Mouse (Mus musculus): ENCODE data around the gene Serpinc1.
"Not testable (repeated sequence)": the region's sequence is repeated elsewhere in the genome, so short reads cannot be mapped to it uniquely, and the experiment has no call there.

The Serpinc1 gene

GRCm38 (mm10) chr1:160978071-160978735 lies at the start of gene Serpinc1:
Gene Serpinc1, plus strand, starts transcription at chr1:160978585.
- no peak for DNase-seq (ENCODE audit: inconsistent ontology term)

DNA sequence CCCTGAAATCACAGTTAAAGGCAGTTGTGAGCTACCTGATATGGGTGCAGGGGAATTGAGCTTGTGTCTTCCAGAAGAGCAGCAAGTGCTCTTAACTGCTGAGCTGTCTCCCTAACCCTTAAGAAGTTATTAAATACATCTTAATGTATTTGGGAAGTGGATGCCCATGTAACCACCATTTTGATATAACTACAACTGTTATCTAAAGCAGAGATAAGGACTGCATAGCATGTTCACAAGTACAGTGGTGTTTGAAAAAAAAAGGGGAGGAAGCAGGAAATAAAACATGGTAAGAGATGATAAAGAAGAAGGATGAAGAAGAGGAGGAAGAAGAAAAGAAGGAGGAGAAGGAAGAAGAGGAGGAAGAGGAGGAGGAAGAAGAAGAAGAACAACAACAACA lies 47.1 kb upstream of the Serpinc1 start:
- DNase-seq (ENCODE audit: inconsistent ontology term) = no peak

GRCm38 (mm10) chr1:160933896-160934482 lies 44.4 kb upstream of the Serpinc1 start:
- DNase-seq (ENCODE audit: inconsistent ontology term) = peak; percentile 25

DNA sequence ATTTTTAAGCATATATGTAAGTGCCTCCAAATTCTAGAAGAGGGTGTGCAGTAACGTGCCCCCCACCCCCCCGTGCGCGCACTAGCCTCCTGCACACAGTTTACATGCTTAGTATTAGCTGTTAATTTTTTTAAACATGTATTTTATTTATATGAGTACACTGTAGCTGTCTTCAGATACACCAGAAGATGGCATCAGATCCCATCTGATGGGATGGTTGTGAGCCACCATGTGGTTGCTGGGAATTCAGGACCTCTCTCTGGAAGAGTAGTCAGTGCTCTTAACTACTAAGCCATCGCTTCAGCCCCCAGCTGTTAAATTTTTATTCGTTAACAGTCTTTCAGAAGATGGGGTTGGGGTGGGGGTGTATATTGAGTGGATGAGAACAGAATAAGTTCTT lies 42.8 kb upstream of the Serpinc1 start:
- DNase-seq (ENCODE audit: inconsistent ontology term) = no peak

DNA sequence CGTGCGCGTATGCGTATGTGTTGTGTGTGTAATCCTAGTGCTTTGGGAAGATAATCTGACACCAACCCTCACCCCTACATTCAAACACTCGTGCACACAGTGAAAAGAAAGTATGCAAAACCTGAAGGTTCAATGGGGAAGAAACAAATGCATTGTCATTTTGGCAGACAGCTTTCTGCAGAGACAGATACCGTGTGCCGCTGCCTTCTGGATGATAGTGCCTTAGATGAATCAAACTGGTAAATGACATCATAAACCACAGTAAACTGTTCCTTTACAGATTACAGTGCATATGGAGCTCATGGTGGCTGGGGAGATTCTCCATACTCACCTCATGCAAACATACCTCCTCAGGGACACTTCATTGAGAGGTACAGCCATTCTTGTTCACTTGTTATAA lies 15.2 kb upstream of the Serpinc1 start:
- no peak for DNase-seq (ENCODE audit: inconsistent ontology term)

DNA sequence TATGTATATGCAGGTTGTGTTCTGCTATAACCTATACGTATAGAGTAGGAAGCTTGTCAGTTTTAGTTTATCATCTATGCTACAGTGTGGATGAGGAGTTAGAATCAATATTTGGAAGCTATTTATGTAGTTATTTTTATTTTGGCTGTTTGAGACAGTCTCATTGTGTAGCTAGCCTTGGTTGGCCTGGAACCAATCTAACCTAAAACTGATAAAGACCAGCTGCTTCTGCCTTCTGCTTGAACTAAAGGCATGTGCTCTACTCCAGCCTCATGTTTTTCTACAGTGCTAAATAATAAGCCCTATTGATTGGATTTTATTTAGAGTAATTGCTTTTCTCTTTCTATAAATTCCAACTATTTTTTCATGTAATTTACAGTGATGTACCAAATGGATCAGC lies 11.1 kb upstream of the Serpinc1 start:
- DNase-seq (ENCODE audit: inconsistent ontology term) = no peak

GRCm38 (mm10) chr1:160968643-160969042 lies 9.7 kb upstream of the Serpinc1 start:
- DNase-seq (ENCODE audit: inconsistent ontology term) = no peak

DNA sequence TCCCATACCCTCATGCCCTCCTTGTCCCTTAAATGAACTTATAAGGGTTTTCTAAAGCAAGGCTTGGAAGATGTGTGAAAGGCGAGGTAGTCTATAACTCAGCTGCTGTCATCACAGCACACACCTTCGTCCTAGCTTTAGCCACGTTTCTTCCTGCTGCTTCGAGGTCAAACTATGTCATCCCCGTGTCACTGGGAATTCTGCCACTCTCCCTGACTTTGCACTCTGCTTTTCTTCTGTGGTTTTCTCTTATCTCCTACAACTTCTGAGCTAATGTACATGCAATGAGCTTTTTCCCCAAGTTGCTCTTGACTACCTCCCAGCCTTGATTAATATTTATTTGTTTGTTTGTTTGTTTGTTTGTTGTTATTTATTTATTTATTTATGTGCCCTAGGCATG lies 1.6 kb downstream of the Serpinc1 start:
- DNase-seq (ENCODE audit: inconsistent ontology term) = no peak

DNA sequence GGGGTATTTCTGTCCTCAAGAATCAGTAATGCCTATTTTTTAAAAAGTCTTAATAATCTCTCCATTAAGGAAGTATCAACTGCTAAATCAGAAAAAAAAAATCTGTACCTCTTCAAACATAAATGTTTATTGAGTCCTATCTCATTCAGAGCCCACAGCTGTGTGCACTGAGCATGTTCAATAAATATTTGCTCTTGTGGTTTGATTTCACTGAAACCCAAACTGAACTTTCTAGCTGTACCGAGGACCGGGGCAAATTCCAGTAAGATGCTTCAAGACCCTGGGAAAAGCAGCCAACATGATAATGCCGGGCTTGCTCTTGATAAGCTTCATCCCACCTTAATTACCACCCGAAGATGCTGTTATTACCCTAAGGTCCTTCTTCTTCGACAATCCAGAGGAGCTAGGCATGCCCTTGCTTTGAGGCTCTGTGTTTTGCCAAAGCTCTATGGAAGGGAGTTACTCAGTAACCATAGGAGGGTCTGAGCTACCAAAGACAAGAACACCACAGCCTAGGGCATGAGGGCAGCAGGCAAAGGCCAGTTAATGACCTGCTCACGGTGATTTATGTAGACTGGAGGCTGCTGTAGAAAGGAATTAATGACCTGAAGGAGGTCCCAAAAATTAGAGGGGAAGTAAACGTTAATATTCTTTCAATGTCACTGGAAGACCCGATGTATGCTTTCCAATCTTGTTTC lies 2.3 kb downstream of the Serpinc1 start:
- DNase-seq (ENCODE audit: inconsistent ontology term) = no peak

- DNase-seq (ENCODE audit: inconsistent ontology term) = no peak
These were observed 3.0 kb downstream of the Serpinc1 start for GRCm38 (mm10) chr1:160981337-160981736.

DNA sequence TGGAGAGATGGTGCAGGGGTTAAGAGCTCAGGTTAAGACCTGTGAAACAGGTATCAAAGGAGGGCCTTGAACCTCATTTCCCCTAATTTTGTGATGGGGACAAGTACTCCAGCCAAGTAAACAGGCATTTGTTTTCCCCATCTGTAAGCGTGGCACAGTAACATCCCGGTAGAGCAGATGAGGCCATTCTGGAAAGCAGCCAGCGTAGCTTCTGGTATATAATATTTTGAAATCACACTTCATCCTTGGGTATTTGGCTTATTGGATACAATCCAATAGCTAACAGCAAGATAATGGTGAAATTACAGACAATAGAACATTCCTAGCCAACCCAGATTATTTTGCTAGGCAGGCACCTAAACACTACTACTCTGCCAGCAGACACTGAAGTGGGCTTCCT lies 4.5 kb downstream of the Serpinc1 start:
- no peak for DNase-seq (ENCODE audit: inconsistent ontology term)

DNA sequence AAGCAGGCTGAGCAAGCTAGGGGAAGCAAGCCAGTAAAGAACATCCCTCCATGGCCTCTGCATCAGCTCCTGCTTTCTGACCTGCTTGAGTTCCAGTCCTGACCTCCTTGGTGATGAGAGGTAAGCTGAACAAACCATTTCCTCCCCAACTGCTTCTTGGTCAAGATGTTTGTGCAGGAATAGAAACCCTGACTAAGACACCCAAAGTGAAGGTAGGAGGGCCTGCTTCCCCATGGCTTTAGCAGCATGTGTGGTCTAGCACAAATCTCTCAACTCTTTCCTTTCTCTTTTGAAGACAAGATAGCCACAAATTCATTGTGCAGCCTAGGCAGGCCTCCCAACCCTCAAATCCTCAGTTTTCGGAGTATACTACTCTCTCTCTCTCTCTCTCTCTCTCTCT lies 6.3 kb downstream of the Serpinc1 start:
- not testable (repeated sequence) for DNase-seq (ENCODE audit: inconsistent ontology term)

DNA sequence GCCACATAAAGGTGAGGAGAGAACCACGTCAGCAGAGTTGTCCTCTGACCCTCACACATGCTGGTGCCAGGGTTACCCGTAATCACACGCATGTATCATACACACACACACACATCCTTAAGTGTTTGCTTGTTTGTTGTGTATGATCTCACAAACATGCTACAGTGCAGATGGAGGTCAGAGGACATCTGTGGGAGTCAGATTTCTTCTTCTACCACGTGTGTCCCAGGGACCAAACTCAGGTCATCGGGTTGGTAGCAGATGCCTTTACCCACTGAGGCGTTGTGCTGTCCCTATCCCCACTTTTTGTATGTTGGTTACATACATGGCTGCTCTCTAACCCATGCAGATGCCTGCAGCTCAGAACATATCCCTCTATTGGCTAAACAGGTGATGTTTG lies 7.1 kb downstream of the Serpinc1 start:
- DNase-seq (ENCODE audit: inconsistent ontology term) = no peak

GRCm38 (mm10) chr1:160986881-160987635 lies 8.7 kb downstream of the Serpinc1 start:
- DNase-seq (ENCODE audit: inconsistent ontology term) = no peak

DNA sequence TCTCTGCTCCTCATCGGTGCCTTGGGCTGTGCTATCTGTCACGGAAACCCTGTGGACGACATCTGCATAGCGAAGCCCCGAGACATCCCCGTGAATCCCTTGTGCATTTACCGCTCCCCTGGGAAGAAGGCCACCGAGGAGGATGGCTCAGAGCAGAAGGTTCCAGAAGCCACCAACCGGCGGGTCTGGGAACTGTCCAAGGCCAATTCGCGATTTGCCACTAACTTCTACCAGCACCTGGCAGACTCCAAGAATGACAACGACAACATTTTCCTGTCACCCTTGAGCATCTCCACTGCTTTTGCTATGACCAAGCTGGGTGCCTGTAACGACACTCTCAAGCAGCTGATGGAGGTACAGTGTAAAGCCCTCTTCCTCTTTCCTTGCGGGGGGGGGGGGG lies 11.0 kb downstream of the Serpinc1 start:
- DNase-seq (ENCODE audit: inconsistent ontology term) = no peak

GRCm38 (mm10) chr1:160993851-160994250 lies 15.5 kb downstream of the Serpinc1 start:
- DNase-seq (ENCODE audit: inconsistent ontology term) = no peak

- peak; percentile 1 for DNase-seq (ENCODE audit: inconsistent ontology term)
These were observed 26.6 kb downstream of the Serpinc1 start for GRCm38 (mm10) chr1:161004942-161005341.

DNA sequence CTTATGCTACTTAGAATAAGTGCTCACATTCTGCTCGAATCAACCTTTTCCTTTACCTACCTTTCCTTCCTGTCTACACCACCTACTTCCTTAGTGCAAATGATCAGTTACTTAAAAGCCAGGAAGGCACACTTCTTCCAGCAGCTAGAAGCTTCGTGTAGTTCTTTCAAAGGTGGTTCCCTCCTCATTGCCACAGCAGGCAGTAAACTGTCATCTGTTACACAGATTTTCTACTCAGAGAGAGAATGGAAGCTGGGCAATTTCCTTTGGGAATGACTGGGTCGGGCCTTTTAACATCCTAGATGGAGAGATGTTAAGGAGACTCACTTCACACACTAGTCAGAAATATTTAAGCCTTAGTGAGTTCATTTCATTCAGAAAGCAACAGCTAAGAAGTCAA lies 27.1 kb downstream of the Serpinc1 start:
- no peak for DNase-seq (ENCODE audit: inconsistent ontology term)

GRCm38 (mm10) chr1:161006471-161006870 lies 28.1 kb downstream of the Serpinc1 start:
- no peak for DNase-seq (ENCODE audit: inconsistent ontology term)

DNA sequence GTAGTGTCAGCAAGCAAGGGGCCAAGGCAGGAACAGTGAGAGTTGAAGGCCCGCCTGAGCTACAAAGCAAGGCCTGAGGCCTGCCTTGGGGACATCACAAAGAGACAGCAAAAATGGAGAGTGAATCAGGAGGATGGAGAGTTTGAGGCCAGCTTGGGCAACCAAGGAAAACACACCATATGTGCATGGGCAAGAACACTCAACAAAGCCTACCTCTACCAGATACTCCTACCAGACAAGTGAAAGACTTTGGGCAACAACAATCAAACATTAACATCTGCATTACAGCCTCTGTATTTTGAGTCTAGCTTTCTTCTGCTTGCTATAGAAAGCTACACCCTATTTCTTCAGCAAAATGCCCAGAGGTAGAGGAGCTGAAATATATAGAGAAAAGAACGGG lies 29.7 kb downstream of the Serpinc1 start:
- DNase-seq (ENCODE audit: inconsistent ontology term) = no peak

GRCm38 (mm10) chr1:161010436-161010835 lies 32.1 kb downstream of the Serpinc1 start:
- DNase-seq (ENCODE audit: inconsistent ontology term) = no peak

- no peak for DNase-seq (ENCODE audit: inconsistent ontology term)
These were observed 38.0 kb downstream of the Serpinc1 start for GRCm38 (mm10) chr1:161016378-161016777.

Data from Muller cell, postnatal 12 days (primary cell).